Mouse (Mus musculus) embryonic facial prominence, embryonic 13.5 days (tissue): ENCODE data around the gene Hist1h2aa. TPM values are rescaled to one million over a fixed set of nuclear protein-coding genes. Genes with fewer than 3 reads are reported as not detected.
A peak's percentile ranks its signal among the peaks of the same experiment; 100 is the strongest.

ENCODE experiments used
- ATAC-seq: fragments of 200-750 bp; cut with Nextera tagmentation; 2 replicates; pipeline ENCODE4 v1.8.0; 2017; ENCODE audit warnings: low read depth; ENCODE audit not compliant: insufficient number of reproducible peaks, insufficient read depth, low FRiP score, low TSS enrichment
- H3K27ac ChIP-seq: fragments of 300-500 bp; sonication (generic); 2 replicates; pipeline ENCODE4 v1.5.1; 2015; ENCODE audit warnings: moderate library complexity, mild to moderate bottlenecking, inconsistent platforms
- H3K27me3 ChIP-seq: fragments of 300-500 bp; sonication (generic); 2 replicates; pipeline ENCODE4 v1.6.1; 2015; ENCODE audit warnings: mild to moderate bottlenecking, inconsistent platforms
- H3K36me3 ChIP-seq: fragments of 300-500 bp; sonication (generic); 2 replicates; pipeline ENCODE4 v1.6.1; 2015; ENCODE audit warnings: mild to moderate bottlenecking, inconsistent platforms
- H3K4me1 ChIP-seq: fragments of 300-500 bp; sonication (generic); 2 replicates; pipeline ENCODE4 v1.6.1; 2015; ENCODE audit warnings: inconsistent platforms
- H3K4me2 ChIP-seq: fragments of 300-500 bp; sonication (generic); 2 replicates; pipeline ENCODE4 v1.6.1; 2015; ENCODE audit warnings: moderate library complexity, mild to moderate bottlenecking, inconsistent platforms
- H3K4me3 ChIP-seq: fragments of 300-500 bp; sonication (generic); 2 replicates; pipeline ENCODE4 v1.5.1; 2015; ENCODE audit warnings: mild to moderate bottlenecking, inconsistent platforms
- H3K9ac ChIP-seq: fragments of 300-500 bp; sonication (generic); 2 replicates; pipeline ENCODE4 v1.6.1; 2015; ENCODE audit warnings: mild to moderate bottlenecking, inconsistent platforms
- H3K9me3 ChIP-seq: fragments of 300-500 bp; sonication (generic); 2 replicates; pipeline ENCODE4 v1.6.1; 2016; ENCODE audit warnings: inconsistent platforms
- WGBS: fragments of 180-500 bp; shearing (Covaris S2); methylation state at CpG from one replicate; pipeline ENCODE4 v1.1.7; 2015; ENCODE audit warnings: mixed read lengths; 5-methylcytosine and 5-hydroxymethylcytosine counted together
- polyA plus RNA-seq: library from polyadenylated mRNA; unstranded; fragments of >200 nt; fragmentation: Nextera tagmentation; extraction: Ambion mirVana; gene quantifications from 2 replicates; pipeline ENCODE4 v1.2.1, GENCODE M21; 2015

The Hist1h2aa gene
- polyA plus RNA-seq, 1 experiment from 2014 or later, result not detected

DNA sequence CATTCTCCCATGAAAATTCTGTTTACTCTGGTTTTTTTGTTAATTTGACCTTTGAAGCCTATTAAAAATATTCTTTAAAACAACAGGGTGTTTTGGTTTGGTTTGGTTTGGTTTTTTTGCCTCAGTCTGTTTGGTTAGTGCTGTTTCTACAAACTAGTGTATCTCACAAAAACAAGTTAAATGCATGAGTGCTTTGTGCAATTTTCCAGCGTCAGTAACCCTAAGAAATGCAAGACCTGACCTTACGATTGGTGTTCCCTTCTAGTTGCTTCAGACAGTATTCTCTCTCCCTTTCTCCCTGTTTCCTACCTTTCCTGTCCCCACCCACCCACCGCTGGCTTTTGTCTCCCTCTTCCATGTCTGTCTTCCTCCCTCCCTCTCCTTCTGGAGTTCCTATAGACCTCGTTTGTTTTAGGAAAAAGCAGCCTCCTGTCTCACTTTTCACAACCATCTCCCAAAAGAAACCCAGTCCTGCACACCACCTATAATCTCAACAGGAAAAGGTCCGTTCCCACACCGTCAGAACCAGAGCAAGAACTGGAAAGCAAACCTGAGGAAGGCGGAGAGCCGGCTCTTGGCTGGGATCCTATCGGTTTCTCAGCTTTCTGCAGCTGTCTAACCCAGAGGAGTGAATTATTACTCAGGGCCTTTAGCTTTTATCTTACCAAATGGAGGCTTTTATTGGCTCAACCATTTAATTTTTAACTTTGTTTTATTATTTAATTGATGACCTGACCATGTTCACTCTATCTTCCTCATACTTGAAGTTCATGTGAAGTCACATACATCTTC, 19.7 kb upstream of the Hist1h2aa start, which contains the start of gene Slc17a4:
Gene Slc17a4 (minus strand): TSS at position 634 of the 792 bp plus-strand sequence.
- no peaks in the 10 kb centered on the region for H3K36me3 ChIP-seq
- no peak within 1 kb of the TSS for H3K9ac ChIP-seq
- H3K27me3 ChIP-seq, result no peaks in the 10 kb centered on the region
- no peak within 1 kb of the TSS for H3K4me3 ChIP-seq
- no peak within 1 kb of the TSS for H3K27ac ChIP-seq
- no peaks in the 10 kb centered on the region for H3K4me1 ChIP-seq
- H3K4me2 ChIP-seq, result no peak within 1 kb of the TSS
- H3K9me3 ChIP-seq, result no peaks in the 10 kb centered on the region
- WGBS, result 75% methylated on average over 9 of the region's 9 CpGs
- ATAC-seq, result no peak

DNA sequence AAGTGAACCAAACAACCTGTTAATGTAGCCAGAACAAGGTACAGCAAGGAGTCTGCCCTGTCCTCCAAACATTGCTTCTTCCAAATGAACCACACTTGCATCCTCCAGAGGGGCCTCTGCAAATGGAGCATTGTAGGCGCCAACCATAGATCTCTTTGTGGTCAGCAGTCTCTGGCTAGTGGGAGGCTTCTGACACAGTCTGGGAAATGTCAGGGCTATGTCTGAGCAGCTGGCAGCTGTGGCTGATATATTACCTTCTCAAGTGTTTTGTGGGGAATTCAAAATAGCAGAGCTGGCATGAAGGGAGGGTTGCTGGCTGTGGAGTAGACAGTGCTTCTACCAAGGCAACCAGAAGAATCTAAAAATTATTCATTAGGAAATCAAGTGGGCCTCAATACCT, 18.1 kb upstream of the Hist1h2aa start:
- H3K36me3 ChIP-seq, result no peaks in the 10 kb centered on the region
- H3K4me3 ChIP-seq, result no peak overlapping the region
- no peaks in the 10 kb centered on the region for H3K9me3 ChIP-seq
- no peaks in the 10 kb centered on the region for H3K4me1 ChIP-seq
- 63% methylated on average over 1 of the region's 1 CpGs for WGBS
- H3K4me2 ChIP-seq, result no peak overlapping the region
- H3K27me3 ChIP-seq, result no peaks in the 10 kb centered on the region
- H3K27ac ChIP-seq, result no peak overlapping the region
- no peak overlapping the region for H3K9ac ChIP-seq
- no peak for ATAC-seq

DNA sequence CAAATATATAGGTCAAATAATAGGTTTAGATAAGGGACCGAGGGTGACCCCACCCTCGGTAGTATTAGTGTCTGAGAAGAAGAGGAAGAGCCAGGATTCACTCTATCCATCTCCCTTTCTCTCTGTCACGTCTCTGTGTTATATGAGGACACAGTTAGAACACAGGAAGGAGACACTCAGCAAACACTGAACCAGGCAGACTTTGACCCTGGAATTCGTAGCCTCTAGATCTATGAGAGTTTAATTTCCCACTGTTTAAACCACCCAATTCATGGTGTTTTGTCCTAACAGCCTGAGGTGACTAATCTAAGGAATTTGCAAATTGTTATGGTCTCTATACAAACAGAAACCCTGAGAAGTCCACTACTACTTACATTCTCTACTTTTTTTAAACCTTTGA, 16.6 kb upstream of the Hist1h2aa start:
- Histone ChIP-seq H3K9ac (no peak overlapping the region), H3K4me2 (no peak overlapping the region), H3K36me3 (no peaks in the 10 kb centered on the region), H3K9me3 (no peaks in the 10 kb centered on the region), H3K4me1 (no peaks in the 10 kb centered on the region), H3K27ac (no peak overlapping the region), H3K4me3 (no peak overlapping the region), H3K27me3 (no peaks in the 10 kb centered on the region)
- WGBS, result 80% methylated on average over 4 of the region's 4 CpGs
- no peak for ATAC-seq

DNA sequence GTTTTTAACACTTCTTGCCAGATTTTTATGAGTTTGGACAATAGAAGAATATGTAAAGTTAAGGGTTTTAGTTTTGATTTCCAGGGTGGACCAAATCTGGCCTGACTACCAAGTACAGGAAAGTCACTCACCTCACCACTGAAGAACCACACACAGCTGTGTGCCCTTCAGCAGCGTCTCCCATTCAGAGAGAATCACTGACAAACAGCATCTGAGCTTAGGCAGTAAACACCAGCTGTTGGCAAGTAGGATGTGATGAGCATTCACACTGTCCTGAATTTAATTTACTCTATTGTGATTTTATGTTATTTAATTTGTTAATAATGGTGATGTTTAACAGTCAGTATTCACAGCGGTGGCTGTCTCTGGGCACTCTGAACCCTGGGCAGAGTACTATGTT, 8.5 kb upstream of the Hist1h2aa start:
- H3K4me1 ChIP-seq, result peaks cover 15% of the 10 kb centered on the region

DNA sequence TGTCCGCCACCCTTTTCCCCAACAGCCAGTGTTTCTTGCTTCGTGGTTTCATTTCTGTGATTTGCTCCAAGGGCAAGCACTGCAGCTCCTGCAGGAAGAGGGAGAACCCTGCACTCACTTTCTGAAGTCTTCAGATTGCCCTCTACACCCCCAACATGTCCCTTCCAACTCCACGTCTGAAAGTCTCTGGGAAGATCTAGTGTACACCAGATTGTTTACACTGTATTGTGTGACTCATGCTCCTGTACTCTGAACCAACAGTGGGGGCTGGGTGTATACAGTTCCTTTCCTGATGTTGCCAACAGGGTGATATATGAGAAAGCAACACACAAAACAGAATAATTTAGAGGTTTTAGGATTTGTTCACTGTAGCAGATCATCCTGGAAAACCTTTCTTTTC, 5.6 kb upstream of the Hist1h2aa start:
- ATAC-seq, result no peak
- H3K9ac ChIP-seq, result 0 out of 2 replicates have a peak overlapping the region, but pooled peaks have one; percentile 6
- H3K27me3 ChIP-seq, result no peaks in the 10 kb centered on the region
- H3K9me3 ChIP-seq, result no peaks in the 10 kb centered on the region
- no peak overlapping the region for H3K4me2 ChIP-seq
- WGBS, result 45% methylated on average over 3 of the region's 3 CpGs
- H3K4me3 ChIP-seq, result no peak overlapping the region
- no peaks in the 10 kb centered on the region for H3K36me3 ChIP-seq
- H3K27ac ChIP-seq, result no peak overlapping the region
- peaks cover 22% of the 10 kb centered on the region for H3K4me1 ChIP-seq

More for the DNA sequence above, 8.5 kb upstream of the Hist1h2aa start:
- Histone ChIP-seq H3K4me2 (no peak overlapping the region), H3K36me3 (no peaks in the 10 kb centered on the region), H3K9me3 (no peaks in the 10 kb centered on the region), H3K9ac (no peak overlapping the region), H3K27ac (no peak overlapping the region), H3K27me3 (no peaks in the 10 kb centered on the region), H3K4me3 (no peak overlapping the region)
- ATAC-seq, result no peak
- WGBS, result 73% methylated on average over 2 of the region's 2 CpGs

DNA sequence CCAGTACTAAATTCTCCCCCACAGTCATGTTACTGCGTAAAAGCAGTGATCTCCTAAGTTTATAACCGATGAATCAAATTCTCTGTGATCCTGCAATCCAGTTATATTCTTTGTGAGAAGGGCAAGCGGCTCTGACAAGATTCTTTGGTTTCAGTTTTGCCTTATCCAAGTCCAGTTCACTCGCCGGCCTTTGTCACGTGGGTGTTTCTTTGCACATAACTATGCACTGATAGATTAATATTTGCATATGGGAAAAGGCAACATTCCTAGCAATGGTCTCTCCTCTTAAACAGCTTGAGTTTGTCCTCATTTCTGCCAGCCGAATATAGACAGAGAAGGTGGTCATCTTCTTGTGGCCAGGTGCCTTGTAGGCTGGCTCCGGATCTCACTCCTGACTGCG, 3.8 kb upstream of the Hist1h2aa start:
- no peaks in the 10 kb centered on the region for H3K36me3 ChIP-seq
- no peak overlapping the region for H3K9ac ChIP-seq
- H3K4me1 ChIP-seq, result peaks cover 22% of the 10 kb centered on the region
- H3K4me2 ChIP-seq, result no peak overlapping the region
- H3K27ac ChIP-seq, result no peak overlapping the region
- ATAC-seq, result no peak
- 85% methylated on average over 9 of the region's 9 CpGs for WGBS
- no peaks in the 10 kb centered on the region for H3K9me3 ChIP-seq
- H3K27me3 ChIP-seq, result no peaks in the 10 kb centered on the region
- H3K4me3 ChIP-seq, result no peak overlapping the region

DNA sequence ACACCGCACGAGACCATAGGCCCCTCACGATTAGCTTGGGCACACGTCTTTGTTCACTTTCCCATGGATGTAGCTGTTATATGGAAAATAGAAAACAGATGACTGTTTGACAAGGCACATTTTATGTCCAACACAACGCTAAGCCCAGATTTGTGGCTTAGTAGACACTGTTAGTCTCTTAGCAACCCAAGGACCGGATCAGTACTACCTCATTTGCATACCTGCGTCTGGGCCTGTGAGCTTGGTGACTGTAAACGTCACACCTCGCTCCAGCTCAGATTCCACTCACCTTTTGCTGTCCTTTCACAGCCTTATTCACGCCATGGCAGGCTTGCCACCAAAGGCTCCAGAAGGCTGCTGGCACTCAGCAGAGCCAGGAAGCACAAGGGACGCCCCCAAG, 3.4 kb upstream of the Hist1h2aa start:
- Histone ChIP-seq H3K27me3 (no peaks in the 10 kb centered on the region), H3K36me3 (no peaks in the 10 kb centered on the region), H3K27ac (no peak overlapping the region), H3K4me3 (no peak overlapping the region), H3K4me1 (peaks cover 22% of the 10 kb centered on the region), H3K9me3 (no peaks in the 10 kb centered on the region), H3K9ac (no peak overlapping the region), H3K4me2 (peak overlapping the region; percentile 21; the same call in 1 of the 2 replicates)
- 39% methylated on average over 11 of the region's 11 CpGs for WGBS
- ATAC-seq, result no peak

DNA sequence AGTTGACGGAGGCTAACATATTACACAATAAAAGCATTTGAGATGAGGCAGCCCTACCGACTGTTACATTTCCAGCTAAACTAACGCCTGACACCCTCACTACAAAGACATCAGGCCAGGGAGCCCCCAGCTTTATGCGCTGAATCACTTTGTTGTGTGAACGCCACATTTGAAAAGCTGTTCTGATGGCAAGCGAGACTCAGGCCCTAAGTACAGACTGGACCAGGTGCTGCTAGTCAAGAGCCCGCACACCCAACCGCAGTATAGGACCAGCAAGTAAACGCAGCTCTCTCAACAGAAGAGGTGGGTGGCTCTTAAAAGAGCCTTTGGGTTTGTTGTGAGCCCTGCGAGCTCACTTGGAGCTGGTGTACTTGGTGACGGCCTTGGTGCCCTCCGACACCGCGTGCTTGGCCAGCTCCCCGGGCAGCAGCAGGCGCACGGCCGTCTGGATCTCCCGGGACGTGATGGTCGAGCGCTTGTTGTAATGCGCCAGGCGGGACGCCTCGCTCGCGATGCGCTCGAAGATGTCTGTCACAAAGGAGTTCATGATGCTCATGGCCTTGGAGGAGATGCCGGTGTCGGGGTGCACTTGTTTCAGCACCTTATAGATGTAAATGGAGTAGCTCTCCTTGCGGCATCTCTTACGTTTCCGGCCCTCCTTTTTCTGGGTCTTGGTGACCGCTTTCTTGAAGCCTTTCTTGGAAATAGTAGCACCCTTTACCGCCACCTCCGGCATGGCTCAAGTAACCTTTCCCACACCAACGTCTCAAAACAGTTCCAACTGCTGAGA, 646 bp upstream of the Hist1h2aa start, which contains the start of gene Hist1h2ba:
Gene Hist1h2ba (minus strand): TSS at position 736 of the 790 bp plus-strand sequence.
- Histone ChIP-seq H3K27ac (no peak within 1 kb of the TSS), H3K36me3 (no peaks in the 10 kb centered on the region), H3K4me2 (no peak within 1 kb of the TSS), H3K27me3 (no peaks in the 10 kb centered on the region), H3K4me1 (peaks cover 11% of the 10 kb centered on the region), H3K4me3 (no peak within 1 kb of the TSS), H3K9me3 (no peaks in the 10 kb centered on the region), H3K9ac (no peak within 1 kb of the TSS)
- 95% methylated on average over 39 of the region's 39 CpGs for WGBS
- ATAC-seq, result no peak

DNA sequence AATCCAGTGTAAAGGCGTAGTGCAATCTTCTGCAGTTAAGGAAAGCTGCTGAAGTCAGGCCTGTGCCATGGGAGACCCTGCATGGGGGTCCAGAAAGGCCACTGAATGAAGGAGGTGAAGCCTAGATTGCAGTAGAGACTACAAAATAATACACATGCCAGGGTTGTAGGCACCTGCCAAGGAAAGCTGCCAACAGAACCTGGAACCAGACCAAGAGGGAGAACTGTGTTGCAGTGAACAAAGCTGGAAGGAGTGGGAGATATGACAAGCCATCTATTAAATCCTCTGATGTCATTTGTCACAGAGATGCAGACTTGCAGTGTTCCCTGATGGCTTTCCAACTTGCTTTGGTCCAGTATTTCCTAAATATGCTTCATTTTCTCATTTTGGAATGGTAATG, 4.4 kb downstream of the Hist1h2aa start:
- 72% methylated on average over 1 of the region's 1 CpGs for WGBS
- no peak for ATAC-seq
- no peaks in the 10 kb centered on the region for H3K27me3 ChIP-seq
- no peak overlapping the region for H3K4me3 ChIP-seq
- peaks cover 3% of the 10 kb centered on the region; the same call in 1 of the 2 replicates for H3K4me1 ChIP-seq
- no peaks in the 10 kb centered on the region for H3K36me3 ChIP-seq
- H3K4me2 ChIP-seq, result no peak overlapping the region
- H3K27ac ChIP-seq, result no peak overlapping the region
- no peak overlapping the region for H3K9ac ChIP-seq
- no peaks in the 10 kb centered on the region for H3K9me3 ChIP-seq

DNA sequence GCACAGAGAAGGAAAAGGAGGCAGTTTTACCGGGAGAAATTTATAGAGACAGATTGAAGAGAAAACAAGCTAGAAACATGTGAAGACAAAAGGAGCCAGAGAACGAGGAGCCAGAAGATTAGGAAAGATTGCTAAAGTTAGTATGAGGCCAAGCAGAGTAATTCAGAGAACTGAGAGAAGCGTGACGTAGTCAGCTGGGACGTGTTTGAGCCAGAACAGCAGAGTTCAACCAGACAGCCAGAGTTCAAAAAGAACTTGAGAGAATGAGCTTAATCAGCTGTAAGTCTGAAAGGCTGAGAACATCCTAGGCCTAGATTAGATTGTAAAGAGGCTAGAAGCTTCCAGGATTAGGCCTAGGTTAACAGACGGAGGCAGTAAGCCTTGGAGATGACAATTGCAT, 6.0 kb downstream of the Hist1h2aa start:
- Histone ChIP-seq H3K36me3 (no peaks in the 10 kb centered on the region), H3K27ac (no peak overlapping the region), H3K9ac (no peak overlapping the region), H3K4me2 (no peak overlapping the region), H3K4me1 (peaks cover 3% of the 10 kb centered on the region; the same call in 1 of the 2 replicates), H3K4me3 (no peak overlapping the region), H3K9me3 (no peaks in the 10 kb centered on the region), H3K27me3 (no peaks in the 10 kb centered on the region)
- ATAC-seq, result no peak
- 54% methylated on average over 6 of the region's 6 CpGs for WGBS

DNA sequence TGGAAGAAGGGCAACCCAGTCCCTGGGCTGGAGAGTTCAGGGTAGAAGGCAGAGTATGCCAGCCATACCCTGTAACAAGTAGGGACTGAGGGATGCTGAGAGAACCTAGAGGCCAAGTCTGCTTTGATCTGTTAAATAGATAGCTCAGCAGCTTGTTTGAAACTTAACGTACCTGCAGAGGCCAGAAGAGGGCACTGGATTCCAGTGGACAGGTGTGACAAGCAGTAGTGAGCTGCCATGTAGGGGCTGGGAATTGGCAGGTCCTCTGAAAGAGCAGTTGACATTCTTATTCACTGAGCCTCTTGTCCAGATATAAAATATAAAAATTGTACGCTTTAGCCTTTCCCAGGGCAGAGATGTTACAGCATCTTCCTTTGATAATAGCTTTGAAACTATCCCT, 8.6 kb downstream of the Hist1h2aa start:
- H3K36me3 ChIP-seq, result no peaks in the 10 kb centered on the region
- ATAC-seq, result no peak

More for the DNA sequence above, 8.6 kb downstream of the Hist1h2aa start:
- WGBS, result 42% methylated on average over 2 of the region's 2 CpGs
- H3K4me2 ChIP-seq, result no peak overlapping the region
- H3K9me3 ChIP-seq, result no peaks in the 10 kb centered on the region
- no peak overlapping the region for H3K9ac ChIP-seq
- no peak overlapping the region for H3K27ac ChIP-seq
- H3K4me1 ChIP-seq, result peaks cover 3% of the 10 kb centered on the region; the same call in 1 of the 2 replicates
- H3K4me3 ChIP-seq, result no peak overlapping the region
- no peaks in the 10 kb centered on the region for H3K27me3 ChIP-seq
